Mouse (Mus musculus): ENCODE results near the gene Rnf220.

Rnf220 gene

DNA sequence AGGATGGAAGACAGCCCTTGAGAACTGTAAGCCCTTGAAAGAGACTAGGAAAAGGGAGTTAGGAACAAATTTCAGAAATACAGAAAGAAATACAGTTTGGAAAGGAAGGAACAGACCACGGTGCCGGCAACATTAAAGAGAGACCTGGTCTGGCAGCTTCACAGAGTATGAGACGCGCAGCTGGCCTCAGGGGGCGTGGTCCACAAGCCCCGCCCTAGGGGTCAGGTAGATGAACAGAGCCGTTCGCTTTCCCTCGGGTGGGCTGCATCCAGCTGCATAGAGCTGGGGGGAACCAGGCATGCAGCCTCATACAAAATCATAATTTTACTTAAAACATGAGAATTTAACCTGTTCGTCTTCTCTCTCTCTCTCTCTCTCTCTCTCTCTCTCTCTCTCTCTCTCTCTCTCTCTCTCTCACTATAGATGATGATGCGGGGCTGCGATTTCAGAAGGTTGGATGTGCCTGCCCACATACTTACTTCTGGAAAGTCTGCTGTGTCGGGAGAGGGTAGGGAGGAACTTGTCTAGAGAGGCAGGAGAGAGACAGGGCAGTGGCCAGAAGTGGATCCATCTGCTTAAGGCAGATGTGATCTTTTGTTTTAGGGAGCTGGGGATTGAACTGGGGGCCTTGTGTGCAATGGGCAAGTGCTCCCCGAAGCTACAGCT is 59.7 kb downstream of the Rnf220 start:
- no peak for DNase-seq (ENCODE audit: low spot score)

GRCm38 (mm10) chr4:117434336-117434735 is 62.5 kb downstream of the Rnf220 start:
- no peak for DNase-seq (ENCODE audit: low spot score)

GRCm38 (mm10) chr4:117429604-117430003 is 67.2 kb downstream of the Rnf220 start:
- no peak for DNase-seq (ENCODE audit: low spot score)

DNA sequence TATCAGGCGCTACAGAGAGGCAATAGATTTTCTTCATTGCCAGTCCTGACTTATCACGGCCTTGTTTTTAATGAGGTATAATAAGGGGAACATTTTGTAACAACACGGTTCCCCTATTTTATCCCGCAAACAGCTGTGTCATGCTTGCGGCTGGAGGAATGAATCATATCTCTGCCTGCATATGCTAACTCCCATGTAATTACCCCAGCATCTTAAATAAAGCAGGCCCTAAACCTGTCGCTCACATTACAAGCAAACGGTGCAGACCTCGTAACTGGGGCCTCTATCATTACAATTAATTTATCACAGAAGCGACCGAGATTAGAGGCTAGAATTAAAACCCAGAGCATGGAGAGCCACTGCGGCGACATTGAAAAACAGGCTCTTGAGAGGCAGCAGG is 69.3 kb downstream of the Rnf220 start:
- DNase-seq (ENCODE audit: low spot score) = no peak

GRCm38 (mm10) chr4:117421077-117421476 is 75.8 kb downstream of the Rnf220 start:
- DNase-seq (ENCODE audit: low spot score) = no peak

GRCm38 (mm10) chr4:117416827-117417226 is 80.0 kb downstream of the Rnf220 start:
- DNase-seq (ENCODE audit: low spot score) = no peak

DNA sequence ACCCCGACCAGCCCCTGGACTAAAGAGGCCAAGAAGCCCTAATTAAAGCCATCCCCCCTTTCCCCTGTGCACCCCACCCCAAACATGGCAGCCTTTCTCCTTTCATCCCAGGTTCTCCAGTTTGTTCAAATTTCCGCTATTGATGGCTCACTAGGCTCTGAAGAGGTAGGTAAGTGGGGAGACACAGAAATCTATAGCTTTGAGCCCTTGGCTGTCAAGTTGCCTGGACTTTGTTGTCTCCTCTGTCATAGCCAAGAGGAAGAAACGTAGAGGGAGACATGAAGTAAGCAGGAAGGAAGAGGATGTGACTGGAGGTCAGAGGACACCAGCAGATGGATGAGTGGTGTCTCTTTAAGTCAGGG is 86.8 kb downstream of the Rnf220 start:
- DNase-seq (ENCODE audit: low spot score) = no peak

DNA sequence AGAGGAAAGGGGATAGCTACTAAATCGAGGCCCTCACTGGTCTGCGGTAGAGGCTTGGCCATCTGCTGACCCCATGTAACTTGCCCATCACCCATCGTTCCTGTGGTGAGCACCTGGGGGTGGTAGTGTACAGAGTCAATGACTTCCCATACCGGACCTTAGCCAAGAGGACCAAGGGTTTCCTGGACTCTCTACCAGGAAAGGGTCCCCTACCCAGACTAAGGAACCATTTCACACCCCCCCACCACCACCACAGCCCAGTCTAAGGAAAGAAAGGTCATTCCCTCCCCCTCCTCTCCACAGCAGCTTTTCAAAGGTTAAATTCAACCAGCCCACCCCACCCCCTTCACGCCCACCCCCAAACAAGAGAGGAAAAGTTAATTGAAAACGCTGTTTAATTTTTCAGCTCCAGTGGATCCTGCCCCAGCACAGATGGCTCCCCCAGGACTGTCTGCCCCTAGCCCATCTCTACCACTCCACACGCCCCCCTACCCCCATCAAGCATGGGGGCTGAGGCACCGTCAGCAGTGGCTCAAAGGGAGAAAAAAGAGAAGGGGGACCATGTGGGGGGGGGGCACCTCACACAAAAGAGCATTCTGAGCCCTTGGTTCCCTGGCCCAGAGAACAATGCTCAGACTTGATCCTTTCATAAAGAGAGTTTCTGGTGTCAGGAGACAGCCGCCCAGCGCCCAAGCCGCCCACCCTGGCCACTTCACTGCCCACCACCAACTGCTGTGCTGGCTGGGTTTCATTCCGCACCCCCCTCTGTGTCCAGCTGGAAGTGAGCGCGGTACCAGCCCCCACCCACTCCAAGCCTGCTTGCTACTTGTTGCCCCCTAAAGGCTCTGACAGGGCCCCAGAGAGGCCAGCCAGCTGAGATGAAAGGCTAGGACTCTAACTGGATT is 87.5 kb downstream of the Rnf220 start:
- no peak for DNase-seq (ENCODE audit: low spot score)

DNA sequence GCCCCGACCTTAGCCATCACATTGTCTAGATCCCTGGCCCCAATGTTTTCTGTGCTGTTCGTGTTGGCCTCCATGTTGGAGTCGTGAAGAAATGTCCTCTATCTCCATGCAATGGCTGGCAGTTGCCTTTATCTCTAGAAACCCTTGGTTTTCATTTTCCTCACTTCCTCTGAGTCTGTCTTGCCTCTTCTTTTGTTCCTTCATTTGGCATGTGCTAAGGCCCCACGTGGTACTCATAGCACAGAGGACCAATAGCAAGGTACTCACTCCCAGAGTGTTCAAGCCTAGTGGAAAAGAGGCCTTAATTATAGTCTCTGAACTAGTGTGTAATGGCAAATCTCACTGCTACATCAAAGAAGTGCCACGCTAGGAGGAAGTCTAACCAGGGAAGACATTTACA is 88.9 kb downstream of the Rnf220 start:
- no peak for DNase-seq (ENCODE audit: low spot score)

- no peak for DNase-seq (ENCODE audit: low spot score)
Observed at GRCm38 (mm10) chr4:117405999-117406398, 90.9 kb downstream of the Rnf220 start.

DNA sequence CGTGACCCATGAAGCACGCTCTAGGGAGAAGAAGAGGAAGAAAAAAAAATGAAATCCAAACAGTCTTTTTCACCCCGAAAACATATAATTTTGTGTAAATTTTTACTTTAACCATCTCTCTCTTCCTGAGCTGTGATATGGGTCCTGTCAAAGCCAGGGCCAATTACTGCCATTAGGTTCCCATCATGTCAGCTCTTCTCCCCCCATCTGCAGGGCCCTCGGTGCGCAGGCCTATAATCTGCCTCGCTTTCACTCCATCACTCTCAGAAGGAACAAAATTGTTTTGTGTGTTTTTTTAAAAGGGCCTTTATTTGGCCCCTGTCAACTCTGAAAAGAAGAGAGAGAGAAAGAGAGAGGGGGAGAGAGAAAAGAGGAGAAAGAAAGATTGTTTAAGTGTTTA is 91.6 kb downstream of the Rnf220 start:
- no peak for DNase-seq (ENCODE audit: low spot score)

DNA sequence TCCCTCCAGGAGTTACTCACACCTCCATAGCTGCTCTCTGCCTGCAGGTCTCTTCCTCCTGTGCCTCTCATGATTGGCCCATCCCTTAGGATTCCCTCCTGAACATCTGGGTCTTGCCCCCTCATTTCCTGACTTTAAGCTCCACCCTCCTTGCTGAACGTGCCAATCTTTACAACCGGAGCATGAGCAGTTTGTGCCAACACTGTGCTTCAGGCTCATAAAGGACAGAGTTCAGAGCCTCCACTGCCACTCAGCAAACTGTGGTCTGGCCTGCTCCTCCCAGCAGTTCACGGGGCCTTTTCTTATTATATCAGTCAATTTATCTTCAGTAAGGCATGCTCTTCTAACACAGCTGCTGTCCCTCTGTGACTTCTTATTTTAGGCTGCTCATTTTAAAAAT is 93.4 kb downstream of the Rnf220 start:
- DNase-seq (ENCODE audit: low spot score) = no peak

DNA sequence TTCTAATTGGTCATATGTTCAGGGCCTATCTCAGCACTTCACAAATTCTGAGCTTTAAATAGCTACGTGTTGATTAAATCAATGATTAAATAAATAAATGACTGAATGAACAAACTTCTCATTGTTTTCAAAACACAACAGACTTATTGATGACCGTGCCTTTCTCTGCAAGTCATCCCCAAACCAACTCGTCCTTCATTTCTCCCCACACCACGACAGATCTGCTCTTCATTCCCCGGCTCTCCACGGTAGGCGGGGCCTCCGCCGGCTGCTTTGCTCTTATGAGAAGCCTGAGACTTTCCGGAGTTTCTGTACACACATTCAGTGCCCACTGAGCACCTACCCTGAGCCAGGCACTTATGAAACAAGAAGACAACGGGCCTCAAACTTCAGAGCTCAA is 99.7 kb downstream of the Rnf220 start:
- no peak for DNase-seq (ENCODE audit: low spot score)

DNA sequence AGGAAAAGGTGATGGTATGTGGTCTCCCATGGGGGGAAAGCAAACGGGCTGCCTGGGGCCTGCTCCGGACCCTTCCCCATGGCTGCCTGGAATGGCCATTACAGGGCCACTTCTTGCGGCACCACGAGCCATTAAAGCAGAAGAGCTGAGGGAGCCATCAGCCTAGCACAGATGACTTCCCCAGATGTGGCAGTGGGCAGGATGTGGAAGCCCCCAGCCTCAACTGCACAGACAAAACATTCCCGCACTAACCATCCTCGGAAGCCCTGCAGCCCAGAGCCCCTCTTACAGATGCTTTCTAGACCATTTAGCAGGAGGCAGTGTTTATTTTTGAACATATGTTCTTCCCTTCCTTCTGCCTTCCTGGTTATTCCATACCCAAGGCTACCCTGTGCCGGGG is 103.8 kb downstream of the Rnf220 start:
- DNase-seq (ENCODE audit: low spot score) = no peak

- DNase-seq (ENCODE audit: low spot score) = no peak
Observed at GRCm38 (mm10) chr4:117392391-117392790, 104.5 kb downstream of the Rnf220 start.

DNA sequence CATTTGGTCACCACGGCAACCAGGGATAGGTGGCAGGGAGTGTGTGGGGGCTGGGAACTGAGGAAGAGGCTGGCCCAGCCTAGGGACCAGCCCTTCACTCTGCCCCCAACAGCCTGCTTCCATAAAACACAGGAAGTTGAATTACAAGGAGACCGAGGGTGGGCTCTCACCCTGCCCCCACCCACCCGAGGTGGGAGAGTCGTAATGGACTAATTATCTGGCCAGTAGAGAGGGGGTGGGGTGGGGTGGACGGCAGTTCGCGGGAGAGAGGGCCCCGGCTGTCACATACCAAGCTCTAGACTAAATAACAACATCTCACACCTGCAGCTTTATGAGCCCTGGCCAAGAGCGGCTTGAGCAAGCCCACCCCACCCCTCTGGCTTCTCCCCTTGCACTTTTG is 104.9 kb downstream of the Rnf220 start:
- DNase-seq (ENCODE audit: low spot score) = no peak

- no peak for DNase-seq (ENCODE audit: low spot score)
Observed at GRCm38 (mm10) chr4:117390850-117391795, 105.7 kb downstream of the Rnf220 start.

DNA sequence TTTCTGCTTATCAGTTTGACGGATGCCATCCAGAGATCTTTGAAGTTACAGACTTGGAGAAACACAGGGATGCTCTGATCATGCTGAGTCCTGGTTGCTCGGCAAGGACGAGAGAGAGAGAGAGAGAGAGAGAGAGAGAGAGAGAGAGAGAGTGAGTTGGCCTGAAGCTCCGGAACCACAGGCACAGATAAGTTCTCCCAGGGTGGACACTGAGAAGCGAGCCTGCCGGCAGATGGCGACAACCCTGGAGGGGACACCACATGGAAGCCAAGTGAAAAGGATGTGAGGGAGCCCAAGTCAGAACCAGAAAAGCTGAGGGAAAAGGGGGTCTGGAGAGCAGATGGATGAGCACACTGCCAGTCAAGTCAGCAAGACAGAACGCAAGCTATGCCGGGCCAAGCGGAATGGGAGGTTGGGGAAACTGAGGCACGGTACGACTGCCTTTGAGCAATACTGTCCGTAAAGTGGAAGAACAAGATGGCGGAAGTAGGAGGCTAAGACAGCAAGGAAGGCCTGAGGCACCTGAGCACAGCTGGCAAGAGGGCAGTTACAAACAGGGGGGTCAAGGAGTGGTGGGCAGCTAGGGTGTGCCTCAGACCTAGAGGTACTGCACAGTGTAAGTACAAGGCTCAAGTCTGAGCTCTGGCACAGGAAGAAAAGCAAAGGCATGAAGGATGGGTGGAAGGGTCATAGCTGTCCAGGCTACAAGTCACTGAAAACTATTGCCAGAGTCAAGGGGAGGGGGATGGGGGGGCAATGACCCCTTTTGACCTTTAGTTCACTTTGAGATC is 107.4 kb downstream of the Rnf220 start:
- no peak for DNase-seq (ENCODE audit: low spot score)

DNA sequence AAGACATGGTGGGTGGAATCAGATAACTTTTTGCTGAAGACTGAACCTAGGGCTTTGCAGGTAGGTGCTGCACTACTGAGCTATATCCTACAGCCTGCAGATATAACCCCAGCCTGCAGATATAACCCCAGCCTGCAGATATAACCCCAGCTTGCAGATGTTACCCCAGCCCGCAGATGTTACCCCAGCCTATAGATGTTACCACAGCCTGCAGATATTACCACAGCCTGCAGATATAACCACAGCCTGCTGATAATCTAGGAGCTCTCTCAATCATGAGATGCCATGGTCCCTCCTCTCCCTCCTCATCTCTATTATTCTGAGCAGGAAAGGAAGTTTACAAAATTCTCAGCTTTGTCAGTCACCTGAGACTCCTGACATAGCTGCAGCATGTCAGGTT is 111.6 kb downstream of the Rnf220 start:
- no peak for DNase-seq (ENCODE audit: low spot score)

DNA sequence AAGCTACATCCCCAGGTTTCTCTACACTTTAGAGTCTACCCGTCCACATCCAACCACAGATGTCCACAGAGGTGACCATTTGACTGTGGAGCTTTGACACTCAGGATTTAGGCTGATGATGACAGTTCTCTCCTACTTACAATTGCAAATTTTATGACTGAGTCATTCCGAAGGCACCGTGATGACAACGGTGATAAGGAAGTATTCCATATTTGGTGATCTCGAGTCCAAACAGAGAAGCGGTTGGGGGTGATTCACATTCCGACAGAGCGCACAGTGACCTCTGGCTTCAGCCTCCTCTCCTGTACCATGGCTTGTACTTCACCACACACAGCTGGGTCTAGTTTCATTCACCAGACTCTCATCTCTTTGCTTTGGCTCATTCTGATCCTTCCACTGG is 115.0 kb downstream of the Rnf220 start:
- DNase-seq (ENCODE audit: low spot score) = no peak

DNA sequence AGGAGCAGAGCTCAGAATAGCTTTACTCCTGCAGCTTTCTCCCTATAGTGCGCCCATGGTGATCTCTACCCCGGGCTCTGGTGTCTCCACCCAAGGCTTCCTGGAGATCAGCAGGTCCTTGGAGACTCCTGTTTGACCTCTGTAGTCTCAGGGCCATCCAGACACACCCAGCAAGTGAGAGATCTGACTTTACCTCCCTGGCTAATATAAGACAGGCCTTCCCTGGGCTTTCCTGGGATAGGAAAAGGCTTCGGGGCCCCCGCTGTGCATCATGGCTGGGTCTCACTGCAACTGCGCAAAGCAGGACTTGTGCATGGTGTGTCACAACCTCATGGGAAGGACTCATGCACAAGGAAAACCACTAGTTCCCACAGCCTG is 116.3 kb downstream of the Rnf220 start:
- DNase-seq (ENCODE audit: low spot score) = no peak

Data from ovary, postnatal 36 days (tissue).